Mouse (Mus musculus) small intestine, adult 2 months (tissue): ENCODE measurements around the gene Pacrg.

Experiments used
- CTCF ChIP-seq: fragments of 200-500 bp; IDR thresholded peaks from 2 replicates; pipeline ENCODE4 v1.5.1; 2012; ENCODE audit warnings: low read depth, mild to moderate bottlenecking, control low read depth, inconsistent platforms, low read length, moderate library complexity, mixed read lengths; ENCODE audit not compliant: insufficient replicate concordance, insufficient read length; ENCODE audit errors: extremely low read depth
- POLR2A ChIP-seq: fragments of 200-500 bp; IDR thresholded peaks from 2 replicates; pipeline ENCODE4 v1.6.1; 2012; ENCODE audit warnings: low read depth, mild to moderate bottlenecking, control low read depth, inconsistent platforms, low read length, moderate library complexity

DNA sequence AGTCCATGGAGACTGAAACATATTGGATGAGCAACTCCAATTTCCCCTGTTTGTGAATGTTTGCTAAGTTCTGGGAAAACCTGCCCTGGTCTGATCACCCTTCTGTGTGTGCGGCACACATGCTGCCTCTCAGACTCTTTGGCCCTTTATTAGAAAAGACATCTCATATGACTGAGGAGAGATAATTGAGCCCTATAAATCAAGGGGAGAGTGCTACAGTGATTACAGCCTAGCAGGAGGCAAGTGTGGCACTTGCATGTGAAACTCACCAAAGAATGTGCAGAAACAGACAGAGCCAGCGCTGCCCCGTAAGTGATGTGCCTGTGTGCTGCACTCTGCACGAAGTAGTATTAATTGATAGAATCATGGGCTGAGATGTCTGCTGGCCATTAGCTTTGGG, 383.7 kb downstream of the Pacrg start:
- TF ChIP-seq POLR2A (no peak), CTCF (no peak)
